Mouse (Mus musculus): ENCODE data around the gene Mmab. TPM values are rescaled to one million over a fixed set of nuclear protein-coding genes. Genes with fewer than 3 reads are reported as not detected.

Mmab gene
- polyA plus RNA-seq (2015; fragmentation: Nextera tagmentation; extraction: Ambion mirVana), result 23.6 and 25.7 TPM in 2 replicates

- H3K9ac ChIP-seq, result peak within 1 kb of the TSS; percentile 82
- H3K4me1 ChIP-seq (replicated peaks), result peaks cover 10% of the 10 kb centered on the region
- peaks cover 25% of the 10 kb centered on the region for H3K36me3 ChIP-seq
- peak within 1 kb of the TSS; percentile 79 for H3K4me3 ChIP-seq
- H3K4me2 ChIP-seq, result peak within 1 kb of the TSS; percentile 85
- H3K27ac ChIP-seq, result peak within 1 kb of the TSS; percentile 87
- H3K9me3 ChIP-seq, result no peaks in the 10 kb centered on the region
- peak; percentile 98 for ATAC-seq (ENCODE audit: low FRiP score)
- 3% methylated on average over 43 of the region's 43 CpGs for WGBS
- H3K27me3 ChIP-seq, result no peaks in the 10 kb centered on the region
Measured at GRCm38 (mm10) chr5:114443566-114444367, at the start of gene Mmab, which contains the start of gene Mvk. TSS of gene Mmab (minus strand) at chr5:114444060. TSS of gene Mvk (plus strand) at chr5:114444269.

- H3K36me3 ChIP-seq, result no peaks in the 10 kb centered on the region
- no peak for ATAC-seq (ENCODE audit: low FRiP score)
- 96% methylated on average over 8 of the region's 8 CpGs for WGBS
- no peak overlapping the region for H3K27ac ChIP-seq
- no peaks in the 10 kb centered on the region for H3K27me3 ChIP-seq
- H3K4me1 ChIP-seq (replicated peaks), result no peaks in the 10 kb centered on the region; the same call in 1 of the 2 replicates
- H3K9ac ChIP-seq, result no peak overlapping the region
- H3K4me2 ChIP-seq, result no peak overlapping the region
- H3K4me3 ChIP-seq, result no peak overlapping the region
- H3K9me3 ChIP-seq, result no peaks in the 10 kb centered on the region; the same call in 1 of the 2 replicates
Measured at GRCm38 (mm10) chr5:114490241-114490640, 46.4 kb upstream of the Mmab start.

- 76% methylated on average over 6 of the region's 6 CpGs for WGBS
- Histone ChIP-seq H3K4me2 (no peak overlapping the region), H3K4me1 (replicated peaks) (no peaks in the 10 kb centered on the region; the same call in 1 of the 2 replicates), H3K9me3 (no peaks in the 10 kb centered on the region; the same call in 1 of the 2 replicates), H3K27me3 (peaks cover 6% of the 10 kb centered on the region; the same call in 1 of the 2 replicates), H3K36me3 (no peaks in the 10 kb centered on the region), H3K9ac (no peak overlapping the region), H3K4me3 (no peak overlapping the region), H3K27ac (no peak overlapping the region)
- no peak for ATAC-seq (ENCODE audit: low FRiP score)
Measured at GRCm38 (mm10) chr5:114489570-114489969, 45.7 kb upstream of the Mmab start.

- H3K4me3 ChIP-seq, result no peak overlapping the region
- peaks cover 6% of the 10 kb centered on the region; the same call in 1 of the 2 replicates for H3K27me3 ChIP-seq
- no peak overlapping the region for H3K9ac ChIP-seq
- H3K4me2 ChIP-seq, result no peak overlapping the region
- no peak for ATAC-seq (ENCODE audit: low FRiP score)
- WGBS, result 90% methylated on average over 14 of the region's 14 CpGs
- H3K9me3 ChIP-seq, result no peaks in the 10 kb centered on the region
- H3K36me3 ChIP-seq, result no peaks in the 10 kb centered on the region
- H3K4me1 ChIP-seq (replicated peaks), result peaks cover 10% of the 10 kb centered on the region
- no peak overlapping the region for H3K27ac ChIP-seq
Measured at GRCm38 (mm10) chr5:114485685-114486084, 41.8 kb upstream of the Mmab start.

- H3K27me3 ChIP-seq, result peaks cover 10% of the 10 kb centered on the region; the same call in 1 of the 2 replicates
- H3K4me1 ChIP-seq (replicated peaks), result peaks cover 17% of the 10 kb centered on the region
- ATAC-seq (ENCODE audit: low FRiP score), result no peak
- WGBS, result 3% methylated on average over 14 of the region's 14 CpGs
- H3K9me3 ChIP-seq, result no peaks in the 10 kb centered on the region
- H3K27ac ChIP-seq, result peak overlapping the region; percentile 48; the same call in 1 of the 2 replicates
- H3K4me3 ChIP-seq, result no peak overlapping the region
- no peaks in the 10 kb centered on the region for H3K36me3 ChIP-seq
- 0 out of 2 replicates have a peak overlapping the region, but pooled peaks have one; percentile 17 for H3K4me2 ChIP-seq
- 0 out of 2 replicates have a peak overlapping the region, but pooled peaks have one; percentile 43 for H3K9ac ChIP-seq
Measured at GRCm38 (mm10) chr5:114482587-114483011, 38.7 kb upstream of the Mmab start.

- Histone ChIP-seq H3K4me3 (no peak overlapping the region), H3K9me3 (no peaks in the 10 kb centered on the region), H3K36me3 (no peaks in the 10 kb centered on the region), H3K27me3 (peaks cover 13% of the 10 kb centered on the region; the same call in 1 of the 2 replicates), H3K4me2 (no peak overlapping the region), H3K9ac (no peak overlapping the region), H3K27ac (no peak overlapping the region), H3K4me1 (replicated peaks) (peaks cover 33% of the 10 kb centered on the region)
- 56% methylated on average over 12 of the region's 12 CpGs for WGBS
- ATAC-seq (ENCODE audit: low FRiP score), result no peak
Measured at GRCm38 (mm10) chr5:114478267-114478666, 34.4 kb upstream of the Mmab start.

GRCm38 (mm10) chr5:114474741-114475491 is 31.1 kb upstream of the Mmab start:
- Histone ChIP-seq H3K36me3 (no peaks in the 10 kb centered on the region), H3K9me3 (no peaks in the 10 kb centered on the region), H3K9ac (no peak overlapping the region), H3K27ac (peak overlapping the region; percentile 62; the same call in 1 of the 2 replicates), H3K4me2 (peak overlapping the region; percentile 36), H3K4me3 (no peak overlapping the region), H3K4me1 (replicated peaks) (peaks cover 23% of the 10 kb centered on the region), H3K27me3 (peaks cover 18% of the 10 kb centered on the region)
- no peak for ATAC-seq (ENCODE audit: low FRiP score)
- 30% methylated on average over 35 of the region's 35 CpGs for WGBS

GRCm38 (mm10) chr5:114470359-114470758 is 26.5 kb upstream of the Mmab start:
- Histone ChIP-seq H3K36me3 (no peaks in the 10 kb centered on the region), H3K27ac (no peak overlapping the region), H3K4me1 (replicated peaks) (peaks cover 48% of the 10 kb centered on the region), H3K4me2 (no peak overlapping the region), H3K4me3 (no peak overlapping the region), H3K9me3 (no peaks in the 10 kb centered on the region), H3K9ac (no peak overlapping the region), H3K27me3 (peaks cover 17% of the 10 kb centered on the region)
- WGBS, result 81% methylated on average over 3 of the region's 3 CpGs
- no peak for ATAC-seq (ENCODE audit: low FRiP score)

GRCm38 (mm10) chr5:114468007-114468406 is 24.1 kb upstream of the Mmab start:
- no peaks in the 10 kb centered on the region for H3K36me3 ChIP-seq
- H3K9me3 ChIP-seq, result no peaks in the 10 kb centered on the region
- peak overlapping the region; percentile 91 for H3K27ac ChIP-seq
- ATAC-seq (ENCODE audit: low FRiP score), result 0 out of 2 replicates have a peak, but pooled peaks have one; percentile 16
- H3K4me3 ChIP-seq, result no peak overlapping the region
- peaks cover 12% of the 10 kb centered on the region; the same call in 1 of the 2 replicates for H3K27me3 ChIP-seq
- peaks cover 47% of the 10 kb centered on the region for H3K4me1 ChIP-seq (replicated peaks)
- no peak overlapping the region for H3K9ac ChIP-seq
- H3K4me2 ChIP-seq, result peak overlapping the region; percentile 50
- WGBS, result 46% methylated on average over 4 of the region's 4 CpGs

- H3K36me3 ChIP-seq, result no peaks in the 10 kb centered on the region
- peaks cover 53% of the 10 kb centered on the region for H3K4me1 ChIP-seq (replicated peaks)
- peak overlapping the region; percentile 91 for H3K27ac ChIP-seq
- H3K9ac ChIP-seq, result peak overlapping the region; percentile 40; the same call in 1 of the 2 replicates
- no peaks in the 10 kb centered on the region for H3K9me3 ChIP-seq
- 0% methylated on average over 8 of the region's 13 CpGs for WGBS
- ATAC-seq (ENCODE audit: low FRiP score), result peak; percentile 81
- peak overlapping the region; percentile 50 for H3K4me2 ChIP-seq
- peak overlapping the region; percentile 25 for H3K4me3 ChIP-seq
- H3K27me3 ChIP-seq, result peaks cover 12% of the 10 kb centered on the region; the same call in 1 of the 2 replicates
Measured at GRCm38 (mm10) chr5:114467430-114467829, 23.6 kb upstream of the Mmab start.

- Histone ChIP-seq H3K27me3 (peaks cover 12% of the 10 kb centered on the region; the same call in 1 of the 2 replicates), H3K9ac (peak overlapping the region; percentile 40; the same call in 1 of the 2 replicates), H3K36me3 (no peaks in the 10 kb centered on the region), H3K4me1 (replicated peaks) (peaks cover 55% of the 10 kb centered on the region), H3K9me3 (no peaks in the 10 kb centered on the region), H3K4me2 (peak overlapping the region; percentile 50), H3K27ac (peak overlapping the region; percentile 91), H3K4me3 (peak overlapping the region; percentile 25)
- under 1% methylated on average over 11 of the region's 11 CpGs for WGBS
- ATAC-seq (ENCODE audit: low FRiP score), result no peak
Measured at GRCm38 (mm10) chr5:114467019-114467418, 23.2 kb upstream of the Mmab start.

GRCm38 (mm10) chr5:114465641-114466040 is 21.8 kb upstream of the Mmab start:
- Histone ChIP-seq H3K4me2 (no peak overlapping the region), H3K9ac (0 out of 2 replicates have a peak overlapping the region, but pooled peaks have one; percentile 9), H3K9me3 (no peaks in the 10 kb centered on the region), H3K4me3 (no peak overlapping the region), H3K36me3 (no peaks in the 10 kb centered on the region), H3K27me3 (peaks cover 11% of the 10 kb centered on the region; the same call in 1 of the 2 replicates), H3K27ac (no peak overlapping the region), H3K4me1 (replicated peaks) (peaks cover 59% of the 10 kb centered on the region)
- 44% methylated on average over 7 of the region's 7 CpGs for WGBS
- no peak for ATAC-seq (ENCODE audit: low FRiP score)
